Mouse (Mus musculus) thymus, adult 2 months (tissue): ENCODE results near the gene Limk1.

Source experiments
- CTCF ChIP-seq: fragments of 200-500 bp; IDR thresholded peaks from 2 replicates; pipeline ENCODE4 v1.5.1; 2012; ENCODE audit warnings: mild to moderate bottlenecking, control low read depth, low read length, moderate library complexity, borderline replicate concordance; ENCODE audit not compliant: control insufficient read depth, poor library complexity, insufficient read depth; ENCODE audit errors: extremely low read depth
- POLR2A ChIP-seq: fragments of 200-500 bp; IDR thresholded peaks from 2 replicates; pipeline ENCODE4 v1.6.1; 2012; ENCODE audit warnings: mild to moderate bottlenecking, low read length, control low read depth, moderate library complexity; ENCODE audit not compliant: control insufficient read depth, poor library complexity, insufficient read depth; ENCODE audit errors: extremely low read depth

GRCm38 (mm10) chr5:134734072-134734471 is 45.7 kb upstream of the Limk1 start:
- TF ChIP-seq CTCF (no peak), POLR2A (no peak)
